In the genomic region with DNA sequence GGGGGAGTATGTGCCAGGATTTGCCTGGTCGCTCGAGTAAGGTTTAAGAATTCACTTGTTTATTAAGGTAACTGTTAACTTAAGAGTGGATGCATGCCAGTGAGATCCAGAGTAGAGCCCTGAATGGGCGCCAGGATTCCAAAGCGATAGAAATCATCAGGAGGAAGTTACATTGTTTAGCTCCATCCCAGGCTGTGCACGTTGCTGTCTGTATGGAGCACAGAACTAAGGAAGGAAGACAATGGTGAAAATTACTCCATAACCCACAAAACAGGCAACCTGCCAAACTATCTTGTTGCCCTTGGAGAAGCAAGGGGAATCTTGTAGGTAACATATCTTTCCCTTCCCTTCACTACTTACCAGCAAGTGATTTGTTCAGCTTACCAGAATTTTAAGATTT, we compare ENCODE assay signal across 18 mouse cellular contexts.
DNase-seq lines count a peak whose midpoint lies in the region; ATAC-seq lines count a peak whose summit lies in the region.
"Had no signal": no experiment of that assay in that cellular context is flagged by ENCODE, and none has a peak within 500 bp of the region (broad histone marks: within the 10 kb centered on the region; RNA-seq: fewer than 3 reads in every experiment).

No protein-coding gene starts in this region.

- no peaks in the 10 kb centered on the region for H3K9me3 ChIP-seq in heart, embryonic 12.5 days (replicated peaks)
- H3K9me3 ChIP-seq in kidney, embryonic 16.5 days (ENCODE audit: low read length) = no peaks in the 10 kb centered on the region
- H3K9me3 ChIP-seq in midbrain, embryonic 16.5 days (replicated peaks; ENCODE audit: control insufficient read depth, low read length, poor library complexity, severe bottlenecking) = no peaks in the 10 kb centered on the region
- H3K9me3 ChIP-seq: embryonic facial prominence, embryonic 13.5 days; forebrain, embryonic 13.5 days; heart, embryonic 13.5 days; hindbrain, embryonic 15.5 days; limb, embryonic 15.5 days; neural tube, embryonic 13.5 days; stomach, embryonic 15.5 days had no signal

- no peak overlapping the region for H3K4me2 ChIP-seq in heart, embryonic 12.5 days
- no peak overlapping the region for H3K4me2 ChIP-seq in kidney, embryonic 16.5 days (replicated peaks; ENCODE audit: low read depth, low read length)
- no peak overlapping the region for H3K4me2 ChIP-seq in midbrain, embryonic 16.5 days (ENCODE audit: low read length)
- H3K4me2 ChIP-seq: embryonic facial prominence, embryonic 13.5 days; forebrain, embryonic 13.5 days; heart, embryonic 13.5 days; hindbrain, embryonic 15.5 days; limb, embryonic 15.5 days; neural tube, embryonic 13.5 days; stomach, embryonic 15.5 days had no signal

- no peaks in the 10 kb centered on the region for H3K27me3 ChIP-seq in heart, embryonic 12.5 days (replicated peaks)
- no peaks in the 10 kb centered on the region for H3K27me3 ChIP-seq in kidney, embryonic 16.5 days (ENCODE audit: insufficient read depth, low read length)
- H3K27me3 ChIP-seq in midbrain, embryonic 16.5 days (ENCODE audit: control insufficient read depth, insufficient read depth, low read depth, low read length) = no peaks in the 10 kb centered on the region
- H3K27me3 ChIP-seq: embryonic facial prominence, embryonic 13.5 days; forebrain, embryonic 13.5 days; heart, embryonic 13.5 days; hindbrain, embryonic 15.5 days; limb, embryonic 15.5 days; neural tube, embryonic 13.5 days; stomach, embryonic 15.5 days had no signal

- ATAC-seq in heart, embryonic 12.5 days (ENCODE audit: insufficient number of reproducible peaks, low FRiP score) = no peak
- no peak for ATAC-seq in kidney, embryonic 16.5 days (ENCODE audit: low FRiP score, low TSS enrichment)
- peak; percentile 76 for ATAC-seq in megakaryocyte progenitor cell, adult 5-6 weeks (replicated peaks; ENCODE audit: poor library complexity)
- no peak for ATAC-seq in midbrain, embryonic 16.5 days
- ATAC-seq: forebrain, embryonic 13.5 days had no signal

- H3K36me3 ChIP-seq in heart, embryonic 12.5 days = peaks cover 4% of the 10 kb centered on the region; the same call in 1 of the 2 replicates
- peaks cover 12% of the 10 kb centered on the region; the same call in 1 of the 2 replicates for H3K36me3 ChIP-seq in kidney, embryonic 16.5 days (ENCODE audit: insufficient read depth, low read length)
- no peaks in the 10 kb centered on the region for H3K36me3 ChIP-seq in midbrain, embryonic 16.5 days (ENCODE audit: control insufficient read depth, insufficient read depth, low read length)
- H3K36me3 ChIP-seq: hindbrain, embryonic 15.5 days; limb, embryonic 15.5 days; stomach, embryonic 15.5 days had no signal

- no peak overlapping the region for H3K4me3 ChIP-seq in heart, embryonic 12.5 days
- H3K4me3 ChIP-seq in kidney, embryonic 16.5 days (ENCODE audit: low read length) = no peak overlapping the region
- H3K4me3 ChIP-seq in midbrain, embryonic 16.5 days (ENCODE audit: low read depth, low read length) = no peak overlapping the region
- H3K4me3 ChIP-seq: embryonic facial prominence, embryonic 13.5 days; forebrain, embryonic 13.5 days; heart, embryonic 13.5 days; hindbrain, embryonic 15.5 days; limb, embryonic 15.5 days; neural tube, embryonic 13.5 days; stomach, embryonic 15.5 days had no signal

- 70% methylated on average over 5 of the region's 5 CpGs for WGBS in heart, embryonic 12.5 days
- WGBS in kidney, embryonic 16.5 days = 68% methylated on average over 5 of the region's 5 CpGs
- 62% methylated on average over 5 of the region's 5 CpGs for WGBS in midbrain, embryonic 16.5 days

- H3K27ac ChIP-seq in heart, embryonic 12.5 days (ENCODE audit: poor library complexity, severe bottlenecking) = no peak overlapping the region
- H3K27ac ChIP-seq in kidney, embryonic 16.5 days (ENCODE audit: low read length) = no peak overlapping the region
- H3K27ac ChIP-seq in midbrain, embryonic 16.5 days (ENCODE audit: low read length) = no peak overlapping the region
- H3K27ac ChIP-seq: embryonic facial prominence, embryonic 13.5 days; forebrain, embryonic 13.5 days; heart, embryonic 13.5 days; hindbrain, embryonic 15.5 days; limb, embryonic 15.5 days; neural tube, embryonic 13.5 days; stomach, embryonic 15.5 days had no signal

- peak; percentile 94 for DNase-seq in heart, adult 11 months
- DNase-seq in kidney, postnatal 14 days = peak; percentile 24
- peak; percentile 19 to 44 for DNase-seq in kidney, postnatal 36 days
- DNase-seq in left cerebral cortex, adult 18-20 months (ENCODE audit: low spot score in 2 of 2) = no peak
- DNase-seq: B cell, adult 2 months; cerebellum, postnatal 36 days; retina, postnatal 1 day had no signal

- H3K9ac ChIP-seq in heart, embryonic 12.5 days = no peak overlapping the region
- H3K9ac ChIP-seq in kidney, embryonic 16.5 days (replicated peaks; ENCODE audit: low read length) = no peak overlapping the region
- H3K9ac ChIP-seq in midbrain, embryonic 16.5 days (ENCODE audit: low read depth, low read length) = no peak overlapping the region
- H3K9ac ChIP-seq: embryonic facial prominence, embryonic 13.5 days; forebrain, embryonic 13.5 days; heart, embryonic 13.5 days; hindbrain, embryonic 15.5 days; limb, embryonic 15.5 days; neural tube, embryonic 13.5 days; stomach, embryonic 15.5 days had no signal

- H3K4me1 ChIP-seq in heart, embryonic 12.5 days (replicated peaks) = peaks cover 17% of the 10 kb centered on the region
- H3K4me1 ChIP-seq in kidney, embryonic 16.5 days (ENCODE audit: insufficient read depth, low read length) = peaks cover 6% of the 10 kb centered on the region; the same call in 1 of the 2 replicates
- H3K4me1 ChIP-seq in midbrain, embryonic 16.5 days (ENCODE audit: control insufficient read depth, insufficient read depth, low read length) = peaks cover 2% of the 10 kb centered on the region; the same call in 1 of the 2 replicates
- H3K4me1 ChIP-seq: hindbrain, embryonic 15.5 days; limb, embryonic 15.5 days; stomach, embryonic 15.5 days had no signal

Comparison
In these comparisons a context has a peak if more than half of its experiments do, and no peak if none do; other contexts are left out.
1. DNase-seq: peak in heart, adult 11 months (single experiment), kidney, postnatal 14 days (single experiment) and kidney, postnatal 36 days (2 of 2); none in left cerebral cortex, adult 18-20 months (0 of 2).